Mouse (Mus musculus): ENCODE measurements around the gene Zfp11. TPM values are rescaled to one million over a fixed set of nuclear protein-coding genes. Genes with fewer than 3 reads are reported as not detected.

The Zfp11 gene
- total RNA-seq, 2 experiments from 2014 or later, result 2.3 to 3.3 TPM

DNA sequence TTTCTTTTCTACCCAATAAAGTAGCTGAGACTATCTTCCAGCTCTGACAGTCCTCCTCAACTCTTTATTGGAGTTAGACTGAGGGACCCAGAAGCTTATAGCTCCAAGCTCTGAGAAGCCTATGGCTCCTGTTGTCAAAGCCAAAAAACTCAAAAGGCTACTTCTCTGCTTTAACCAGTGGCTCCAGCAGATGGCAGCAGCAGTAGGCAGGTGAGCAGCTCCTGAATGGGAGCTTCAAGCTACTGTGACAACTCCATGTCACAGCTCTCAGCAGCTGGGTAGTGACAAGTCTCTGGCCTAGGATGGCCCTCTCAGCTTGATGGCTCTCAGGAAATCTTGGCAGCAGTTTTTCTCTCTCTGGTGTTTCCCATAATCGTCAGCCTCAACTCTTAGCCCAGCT, 58.8 kb downstream of the Zfp11 start:
- peak; percentile 76 to 84 for DNase-seq

GRCm38 (mm10) chr5:129607476-129607875, 62.4 kb downstream of the Zfp11 start:
- DNase-seq, result no peak

Other genes starting within 250 kb of the Zfp11 start
- 10 to 100 TPM; 44.8 to 55.6 TPM for gene Sfswap, start 168.9 kb downstream of the Zfp11 start, total RNA-seq (2021)
- 1 to 10 TPM in 1 of 2 experiments, under 1 TPM in 1; 0.95 to 1.9 TPM for gene Mmp17, start 85.9 kb downstream of the Zfp11 start, total RNA-seq (2021)
- gene Sept14, start 38.4 kb upstream of the Zfp11 start, total RNA-seq (2021), result not detected
- gene Mrps17, start 45.4 kb upstream of the Zfp11 start, total RNA-seq (2021), result 100 to 1,000 TPM in 1 of 2 experiments, 10 to 100 TPM in 1; 80.7 to 106 TPM
- 100 to 1,000 TPM; 116 to 140 TPM for gene Nipsnap2, start 55.0 kb upstream of the Zfp11 start, total RNA-seq (2021)
- 10 to 100 TPM; 20.1 to 27.0 TPM for gene Psph, start 117.3 kb upstream of the Zfp11 start, total RNA-seq (2021)
- 10 to 100 TPM; 34.1 to 56.5 TPM for gene Sumf2, start 176.9 kb upstream of the Zfp11 start, total RNA-seq (2021)
- 1,000 to 10,000 TPM; 1,014 to 1,053 TPM for gene Chchd2, start 217.4 kb upstream of the Zfp11 start, total RNA-seq (2021)
- 1 to 10 TPM in 1 of 2 experiments, under 1 TPM in 1; 0.99 to 2.3 TPM for gene Zbed5, start 225.6 kb upstream of the Zfp11 start, total RNA-seq (2021)
- 1 to 10 TPM; 1.4 to 4.3 TPM for gene Phkg1, start 228.4 kb upstream of the Zfp11 start, total RNA-seq (2021)
- 1 to 10 TPM; 4.3 to 6.1 TPM for gene Nupr1l, start 238.4 kb upstream of the Zfp11 start, total RNA-seq (2021)